Mouse (Mus musculus) stomach, postnatal 0 days (tissue): Measurements from ENCODE around the gene Agbl3.

Source experiments
- CTCF ChIP-seq: IDR thresholded peaks from 2 replicates; pipeline ENCODE4 v1.5.1; 2016; ENCODE audit warnings: antibody characterized with exemption, low read depth, mild to moderate bottlenecking, moderate library complexity
- EP300 ChIP-seq: optimal IDR thresholded peaks from 2 replicates; pipeline ENCODE3; 2016; ENCODE audit warnings: antibody characterized with exemption

DNA sequence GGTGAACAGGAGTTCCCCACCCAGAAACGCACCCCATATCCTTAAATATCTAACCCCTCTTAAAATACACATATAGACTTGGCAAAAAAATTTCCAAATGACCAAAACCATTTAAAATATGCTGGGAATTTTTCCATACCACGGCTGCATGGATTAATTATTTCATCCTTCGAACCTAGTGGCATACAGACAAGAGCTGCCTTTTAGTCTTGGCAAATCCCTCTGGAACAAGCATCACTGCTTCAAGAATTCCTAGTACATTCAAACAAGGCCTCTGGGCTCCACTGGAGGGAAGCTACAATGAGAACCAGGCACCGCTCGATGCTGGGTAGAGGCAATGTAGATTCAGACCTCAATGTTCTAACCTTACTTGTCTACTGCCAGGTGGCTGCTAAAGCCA lies 90.5 kb downstream of the Agbl3 start:
- no peak for TF ChIP-seq EP300
- TF ChIP-seq CTCF = no peak
